In the genomic region with DNA sequence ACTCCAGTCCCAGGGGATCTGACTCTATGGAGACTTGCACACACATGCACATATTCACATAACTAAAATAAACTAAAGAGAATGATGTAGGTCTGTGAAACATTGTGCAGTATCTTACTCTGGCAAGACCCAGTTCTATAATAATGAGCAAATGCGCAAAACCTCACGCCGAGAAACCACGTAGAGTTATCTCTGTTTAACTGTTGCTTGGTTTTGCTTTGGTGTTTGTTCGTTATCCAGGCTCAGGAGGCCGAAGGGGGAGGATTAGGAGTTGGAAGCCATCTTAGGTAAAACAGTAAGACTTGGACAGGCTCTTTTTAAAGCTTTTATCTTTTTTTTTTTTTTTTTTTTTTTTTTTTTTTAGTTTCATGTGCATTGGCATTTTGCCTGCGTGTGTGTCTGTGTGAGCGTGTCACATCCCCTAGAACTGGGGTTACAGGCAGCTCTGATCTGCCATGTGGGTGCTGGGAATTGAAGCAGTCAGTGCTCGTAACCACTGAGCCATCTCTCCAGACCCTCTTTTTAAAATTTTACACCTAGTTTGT, we compare ENCODE assay signal across 29 mouse cellular contexts. TPM values are rescaled to one million over a fixed set of nuclear protein-coding genes. Genes with fewer than 3 reads are reported as not detected.
DNase-seq lines count a peak whose midpoint lies in the region; ATAC-seq and TF ChIP-seq lines count a peak whose summit lies in the region.
"Had no signal": no experiment of that assay in that cellular context is flagged by ENCODE, and none has a peak within 500 bp of the region (broad histone marks: within the 10 kb centered on the region; RNA-seq: fewer than 3 reads in every experiment).

No protein-coding gene starts in this region.

- no peaks in the 10 kb centered on the region for H3K27me3 ChIP-seq in liver, embryonic 13.5 days
- H3K27me3 ChIP-seq in liver, embryonic 11.5 days (replicated peaks; ENCODE audit: control insufficient read depth, insufficient read depth, low read length): no peaks in the 10 kb centered on the region
- H3K27me3 ChIP-seq in stomach, postnatal 0 days (ENCODE audit: control insufficient read depth, insufficient read depth, low read length): no peaks in the 10 kb centered on the region
- H3K27me3 ChIP-seq: forebrain, embryonic 13.5 days; heart, embryonic 13.5 days; hindbrain, embryonic 12.5 days; hindbrain, embryonic 15.5 days had no signal

- TF ChIP-seq EP300 in stomach, postnatal 0 days (optimal IDR thresholded peaks at IDR 0.05): no peak

- TF ChIP-seq CTCF in stomach, postnatal 0 days (IDR thresholded peaks at IDR 0.05; ENCODE audit: low read depth): no peak

- H3K9me3 ChIP-seq in liver, embryonic 13.5 days (replicated peaks): no peaks in the 10 kb centered on the region
- no peaks in the 10 kb centered on the region for H3K9me3 ChIP-seq in liver, embryonic 11.5 days (ENCODE audit: control insufficient read depth, low read length)
- no peaks in the 10 kb centered on the region for H3K9me3 ChIP-seq in ES-E14 (ENCODE audit: control insufficient read depth, insufficient read depth, low read depth, low read length)
- no peaks in the 10 kb centered on the region for H3K9me3 ChIP-seq in stomach, postnatal 0 days (ENCODE audit: control insufficient read depth, low read length)
- H3K9me3 ChIP-seq: forebrain, embryonic 10.5 days; forebrain, embryonic 13.5 days; heart, embryonic 10.5 days; heart, embryonic 13.5 days; hindbrain, embryonic 12.5 days; hindbrain, embryonic 15.5 days had no signal

- H3K4me1 ChIP-seq in liver, embryonic 13.5 days (replicated peaks): peaks cover 60% of the 10 kb centered on the region
- peaks cover 34% of the 10 kb centered on the region for H3K4me1 ChIP-seq in liver, embryonic 11.5 days (replicated peaks; ENCODE audit: control insufficient read depth, insufficient read depth, low read length)
- H3K4me1 ChIP-seq in ES-E14 (ENCODE audit: control insufficient read depth in 2 of 2, insufficient read depth in 2 of 2, low read length in 2 of 2, poor library complexity in 1 of 2): peaks cover 3 to 7% of the 10 kb centered on the region in 2 experiments; a peak in 3 of 4 replicates
- H3K4me1 ChIP-seq in stomach, postnatal 0 days (replicated peaks; ENCODE audit: control insufficient read depth, insufficient read depth): peaks cover 8% of the 10 kb centered on the region

- H3K4me2 ChIP-seq in liver, embryonic 13.5 days: no peak overlapping the region
- H3K4me2 ChIP-seq in liver, embryonic 11.5 days: no peak overlapping the region
- H3K4me2 ChIP-seq in stomach, postnatal 0 days (replicated peaks; ENCODE audit: low read depth): no peak overlapping the region
- H3K4me2 ChIP-seq: forebrain, embryonic 13.5 days; heart, embryonic 13.5 days; hindbrain, embryonic 12.5 days; hindbrain, embryonic 15.5 days had no signal

- peak overlapping the region; percentile 44 for H3K27ac ChIP-seq in liver, embryonic 13.5 days
- no peak overlapping the region for H3K27ac ChIP-seq in liver, embryonic 11.5 days (ENCODE audit: low read depth, low read length)
- H3K27ac ChIP-seq in ES-E14 (ENCODE audit: insufficient read depth, low read depth, low read length, poor library complexity, severe bottlenecking): no peak overlapping the region
- no peak overlapping the region for H3K27ac ChIP-seq in stomach, postnatal 0 days (replicated peaks)
- H3K27ac ChIP-seq: forebrain, embryonic 10.5 days; forebrain, embryonic 13.5 days; heart, adult 2 months; heart, embryonic 10.5 days; heart, embryonic 13.5 days; hindbrain, embryonic 12.5 days; hindbrain, embryonic 15.5 days had no signal

- 46% methylated on average over 9 of the region's 9 CpGs for WGBS in liver, embryonic 13.5 days (ENCODE audit: insufficient replicate concordance)
- WGBS in liver, embryonic 11.5 days: 79% methylated on average over 9 of the region's 9 CpGs
- 92% methylated on average over 9 of the region's 9 CpGs for WGBS in stomach, postnatal 0 days

- no peak for DNase-seq in liver, embryonic 13.5 days
- no peak for DNase-seq in liver, embryonic 11.5 days (ENCODE audit: low spot score)
- DNase-seq in ES-E14 (ENCODE audit: low read depth, low spot score): no peak
- DNase-seq in stomach, postnatal 0 days (ENCODE audit: low spot score): no peak
- DNase-seq in retina, postnatal 1 day: no peak
- DNase-seq: adrenal gland, adult 2 months; adrenal gland, postnatal 14 days; B cell, adult 2 months; cerebellum, adult 11 months; cerebellum, adult 9-10 months; cerebellum, postnatal 14 days; gastrocnemius, postnatal 10 days; gastrocnemius, postnatal 36 days; heart, adult 2 months; heart, postnatal 14 days had no signal

- 0 out of 2 replicates have a peak overlapping the region, but pooled peaks have one; percentile 26 for H3K9ac ChIP-seq in liver, embryonic 13.5 days
- H3K9ac ChIP-seq in liver, embryonic 11.5 days (ENCODE audit: low read depth, low read length): no peak overlapping the region
- no peak overlapping the region for H3K9ac ChIP-seq in ES-E14 (ENCODE audit: insufficient read depth, low read depth, low read length, poor library complexity, severe bottlenecking)
- no peak overlapping the region for H3K9ac ChIP-seq in stomach, postnatal 0 days (ENCODE audit: low read length)
- H3K9ac ChIP-seq: forebrain, embryonic 13.5 days; heart, embryonic 13.5 days; hindbrain, embryonic 12.5 days; hindbrain, embryonic 15.5 days had no signal

- in situ Hi-C loops in ES-E14 (cut with MboI; ENCODE audit: low sequenced_read_pairs in 2 of 2, unreplicated experiment in 2 of 2): no loop called here

- H3K36me3 ChIP-seq in liver, embryonic 13.5 days: no peaks in the 10 kb centered on the region
- no peaks in the 10 kb centered on the region for H3K36me3 ChIP-seq in liver, embryonic 11.5 days (ENCODE audit: control insufficient read depth, insufficient read depth, low read length)
- H3K36me3 ChIP-seq in ES-E14 (ENCODE audit: control insufficient read depth, insufficient read depth, low read length, poor library complexity, severe bottlenecking): no peaks in the 10 kb centered on the region
- H3K36me3 ChIP-seq in stomach, postnatal 0 days (ENCODE audit: control insufficient read depth, insufficient read depth, low read length): peaks cover 4% of the 10 kb centered on the region; the same call in 1 of the 2 replicates
- H3K36me3 ChIP-seq: hindbrain, embryonic 12.5 days; hindbrain, embryonic 15.5 days had no signal

- no peak overlapping the region for H3K4me3 ChIP-seq in liver, embryonic 13.5 days (replicated peaks)
- no peak overlapping the region for H3K4me3 ChIP-seq in liver, embryonic 11.5 days (ENCODE audit: low read depth, low read length)
- no peak overlapping the region for H3K4me3 ChIP-seq in ES-E14 (ENCODE audit: insufficient read depth in 1 of 2, low read depth in 1 of 2, low read length in 2 of 2, poor library complexity in 1 of 2, severe bottlenecking in 1 of 2)
- no peak overlapping the region for H3K4me3 ChIP-seq in stomach, postnatal 0 days (ENCODE audit: low read depth, low read length)
- H3K4me3 ChIP-seq: forebrain, embryonic 10.5 days; forebrain, embryonic 13.5 days; heart, adult 2 months; heart, embryonic 10.5 days; heart, embryonic 13.5 days; hindbrain, embryonic 12.5 days; hindbrain, embryonic 15.5 days had no signal

- ATAC-seq in liver, embryonic 13.5 days (ENCODE audit: low read depth): no peak
- no peak for ATAC-seq in liver, embryonic 11.5 days (replicated peaks; ENCODE audit: low FRiP score)
- ATAC-seq in megakaryocyte progenitor cell, adult 5-6 weeks (replicated peaks; ENCODE audit: poor library complexity): peak; percentile 19; the same call in 1 of the 2 replicates
- no peak for ATAC-seq in stomach, postnatal 0 days (ENCODE audit: low FRiP score, low TSS enrichment)
- ATAC-seq: forebrain, embryonic 13.5 days; forebrain, embryonic 16.5 days had no signal

TF ChIP-seq in ES-E14, 5 proteins besides CTCF, POLR2A, EP300 and RAD21 (continues in another document):
- TF ChIP-seq ZNF384 (IDR thresholded peaks at IDR 0.05; ENCODE audit: low read depth, low read length): 0 out of 2 replicates have a peak, but pooled peaks have one; percentile 10

RNA-seq across cellular contexts. Expression of gene Nfkbib, which starts 2.2 kb away (rescaled TPM):
- polyA plus RNA-seq in liver, embryonic 13.5 days (2015; fragmentation: Nextera tagmentation; extraction: Ambion mirVana): 37.0 and 37.1 TPM in 2 replicates
- 61.4 and 61.8 TPM in 2 replicates for polyA plus RNA-seq in liver, embryonic 11.5 days (2014; fragmentation: Nextera tagmentation; extraction: Ambion mirVana)
- total RNA-seq in ES-E14 (2012; rRNA removed): 17.7 and 20.1 TPM in 2 replicates
- total RNA-seq in megakaryocyte progenitor cell, adult 5-6 weeks (2015): 14.7 and 18.4 TPM in 2 replicates
- 12.3 and 15.7 TPM in 2 replicates for total RNA-seq in megakaryocyte progenitor cell, adult 5-6 weeks (2017)
- 31.2 and 33.0 TPM in 2 replicates for polyA plus RNA-seq in stomach, postnatal 0 days (2015; fragmentation: Nextera tagmentation; extraction: Ambion mirVana)

RNA-seq across cellular contexts. Expression of gene Sirt2, which starts 3.0 kb away (rescaled TPM):
- polyA plus RNA-seq in liver, embryonic 13.5 days (2015; fragmentation: Nextera tagmentation; extraction: Ambion mirVana): 25.1 and 28.4 TPM in 2 replicates
- polyA plus RNA-seq in liver, embryonic 11.5 days (2014; fragmentation: Nextera tagmentation; extraction: Ambion mirVana): 41.0 and 41.9 TPM in 2 replicates
- total RNA-seq in ES-E14 (2012; rRNA removed): 11.7 and 14.8 TPM in 2 replicates
- 41.4 and 47.5 TPM in 2 replicates for total RNA-seq in megakaryocyte progenitor cell, adult 5-6 weeks (2015)
- total RNA-seq in megakaryocyte progenitor cell, adult 5-6 weeks (2017): 19.2 and 21.1 TPM in 2 replicates
- polyA plus RNA-seq in stomach, postnatal 0 days (2015; fragmentation: Nextera tagmentation; extraction: Ambion mirVana): 35.3 and 39.3 TPM in 2 replicates

RNA-seq across cellular contexts. Expression of gene Ccer2, which starts 13.5 kb away (rescaled TPM):
- polyA plus RNA-seq in liver, embryonic 13.5 days (2015; fragmentation: Nextera tagmentation; extraction: Ambion mirVana): not detected in 2 replicates
- polyA plus RNA-seq in liver, embryonic 11.5 days (2014; fragmentation: Nextera tagmentation; extraction: Ambion mirVana): not detected in 2 replicates
- total RNA-seq in ES-E14 (2012; rRNA removed): not detected in 2 replicates
- not detected in 2 replicates for total RNA-seq in megakaryocyte progenitor cell, adult 5-6 weeks (2015)
- not detected in 2 replicates for total RNA-seq in megakaryocyte progenitor cell, adult 5-6 weeks (2017)
- not detected in 2 replicates for polyA plus RNA-seq in stomach, postnatal 0 days (2015; fragmentation: Nextera tagmentation; extraction: Ambion mirVana)
- total RNA-seq: adrenal gland, adult 2 months; adrenal gland, postnatal 14 days; adrenal gland, postnatal 4 days; gastrocnemius, adult 18-20 months; gastrocnemius, postnatal 10 days; gastrocnemius, postnatal 36 days; granulocyte monocyte progenitor cell, adult 5-6 weeks; heart, adult 2 months; heart, postnatal 14 days; hematopoietic stem cell, adult 5-6 weeks had no signal
- polyA plus RNA-seq: adrenal gland, adult 2 months; forebrain, embryonic 10.5 days; forebrain, embryonic 13.5 days; forebrain, embryonic 16.5 days; heart, adult 2 months; heart, embryonic 10.5 days; heart, embryonic 13.5 days; heart, embryonic 16.5 days; intestine, embryonic 14.5 days had no signal

RNA-seq across cellular contexts. Expression of gene Rinl, which starts 19.3 kb away (rescaled TPM):
- 10.8 and 12.0 TPM in 2 replicates for polyA plus RNA-seq in liver, embryonic 13.5 days (2015; fragmentation: Nextera tagmentation; extraction: Ambion mirVana)
- 21.7 and 23.1 TPM in 2 replicates for polyA plus RNA-seq in liver, embryonic 11.5 days (2014; fragmentation: Nextera tagmentation; extraction: Ambion mirVana)
- total RNA-seq in ES-E14 (2012; rRNA removed): 17.2 and 18.9 TPM in 2 replicates
- total RNA-seq in megakaryocyte progenitor cell, adult 5-6 weeks (2015): 47.6 and 48.3 TPM in 2 replicates
- 53.9 and 56.3 TPM in 2 replicates for total RNA-seq in megakaryocyte progenitor cell, adult 5-6 weeks (2017)
- polyA plus RNA-seq in stomach, postnatal 0 days (2015; fragmentation: Nextera tagmentation; extraction: Ambion mirVana): 2.1 and 2.6 TPM in 2 replicates

RNA-seq across cellular contexts. Expression of gene Sars2, which starts 27.7 kb away (rescaled TPM):
- polyA plus RNA-seq in liver, embryonic 13.5 days (2015; fragmentation: Nextera tagmentation; extraction: Ambion mirVana): 16.3 and 17.0 TPM in 2 replicates
- polyA plus RNA-seq in liver, embryonic 11.5 days (2014; fragmentation: Nextera tagmentation; extraction: Ambion mirVana): 31.3 and 35.3 TPM in 2 replicates
- 25.2 and 27.9 TPM in 2 replicates for total RNA-seq in ES-E14 (2012; rRNA removed)
- 8.1 and 8.8 TPM in 2 replicates for total RNA-seq in megakaryocyte progenitor cell, adult 5-6 weeks (2015)
- total RNA-seq in megakaryocyte progenitor cell, adult 5-6 weeks (2017): 13.5 and 15.7 TPM in 2 replicates
- 11.4 and 12.3 TPM in 2 replicates for polyA plus RNA-seq in stomach, postnatal 0 days (2015; fragmentation: Nextera tagmentation; extraction: Ambion mirVana)
